Mouse (Mus musculus): ENCODE measurements at regions not wholly inside any gene's neighbourhood (a gene's known extent, or its start where the extent isn't known, plus 50 kb on each side); places are given as distances from the start of the nearest gene placed in this dataset.

- DNase-seq (ENCODE audit: low read depth in 2 of 2, low spot score in 2 of 2), result no peak
These were observed 374.2 kb upstream of the Fam49b start for GRCm38 (mm10) chr15:64434502-64434901.

- no peak for DNase-seq (ENCODE audit: low read depth in 2 of 2, low spot score in 2 of 2)
These were observed 374.6 kb upstream of the Fam49b start for GRCm38 (mm10) chr15:64434908-64435307.

GRCm38 (mm10) chr15:64445076-64445475 lies 372.4 kb upstream of the Gm21798 start:
- DNase-seq (ENCODE audit: low read depth in 2 of 2, low spot score in 2 of 2), result no peak

- no peak for DNase-seq (ENCODE audit: low read depth in 2 of 2, low spot score in 2 of 2)
These were observed 371.0 kb upstream of the Gm21798 start for GRCm38 (mm10) chr15:64446411-64447072.

GRCm38 (mm10) chr15:64447239-64447952 lies 370.1 kb upstream of the Gm21798 start:
- DNase-seq (ENCODE audit: low read depth in 2 of 2, low spot score in 2 of 2), result no peak

GRCm38 (mm10) chr15:64448581-64449140 lies 368.8 kb upstream of the Gm21798 start:
- no peak for DNase-seq (ENCODE audit: low read depth in 2 of 2, low spot score in 2 of 2)

GRCm38 (mm10) chr15:64470743-64471142 lies 346.8 kb upstream of the Gm21798 start:
- no peak for DNase-seq (ENCODE audit: low read depth in 2 of 2, low spot score in 2 of 2)

GRCm38 (mm10) chr15:64471597-64471996 lies 345.9 kb upstream of the Gm21798 start:
- no peak for DNase-seq (ENCODE audit: low read depth in 2 of 2, low spot score in 2 of 2)

GRCm38 (mm10) chr15:64474236-64474635 lies 343.3 kb upstream of the Gm21798 start:
- no peak for DNase-seq (ENCODE audit: low read depth in 2 of 2, low spot score in 2 of 2)

GRCm38 (mm10) chr15:64477131-64477530 lies 340.4 kb upstream of the Gm21798 start:
- no peak for DNase-seq (ENCODE audit: low read depth in 2 of 2, low spot score in 2 of 2)

- DNase-seq (ENCODE audit: low read depth in 2 of 2, low spot score in 2 of 2), result no peak
These were observed 336.9 kb upstream of the Gm21798 start for GRCm38 (mm10) chr15:64480625-64481024.

- no peak for DNase-seq (ENCODE audit: low read depth in 2 of 2, low spot score in 2 of 2)
These were observed 336.3 kb upstream of the Gm21798 start for GRCm38 (mm10) chr15:64481226-64481625.

GRCm38 (mm10) chr15:64482960-64483359 lies 334.5 kb upstream of the Gm21798 start:
- DNase-seq (ENCODE audit: low read depth in 2 of 2, low spot score in 2 of 2), result no peak

- no peak for DNase-seq (ENCODE audit: low read depth in 2 of 2, low spot score in 2 of 2)
These were observed 329.7 kb upstream of the Gm21798 start for GRCm38 (mm10) chr15:64487801-64488200.

GRCm38 (mm10) chr15:64500783-64501182 lies 316.7 kb upstream of the Gm21798 start:
- no peak for DNase-seq (ENCODE audit: low read depth in 2 of 2, low spot score in 2 of 2)

- no peak for DNase-seq (ENCODE audit: low read depth in 2 of 2, low spot score in 2 of 2)
These were observed 316.0 kb upstream of the Gm21798 start for GRCm38 (mm10) chr15:64501479-64501878.

GRCm38 (mm10) chr15:64504751-64505150 lies 312.7 kb upstream of the Gm21798 start:
- DNase-seq (ENCODE audit: low read depth in 2 of 2, low spot score in 2 of 2), result no peak

- DNase-seq (ENCODE audit: low read depth in 2 of 2, low spot score in 2 of 2), result no peak
These were observed 306.8 kb upstream of the Gm21798 start for GRCm38 (mm10) chr15:64510649-64511048.

GRCm38 (mm10) chr15:64511176-64511575 lies 306.3 kb upstream of the Gm21798 start:
- no peak for DNase-seq (ENCODE audit: low read depth in 2 of 2, low spot score in 2 of 2)

GRCm38 (mm10) chr15:64512615-64513014 lies 304.9 kb upstream of the Gm21798 start:
- no peak for DNase-seq (ENCODE audit: low read depth in 2 of 2, low spot score in 2 of 2)

GRCm38 (mm10) chr15:64513501-64514097 lies 303.9 kb upstream of the Gm21798 start:
- DNase-seq (ENCODE audit: low read depth in 2 of 2, low spot score in 2 of 2), result no peak

GRCm38 (mm10) chr15:64515179-64515578 lies 302.3 kb upstream of the Gm21798 start:
- DNase-seq (ENCODE audit: low read depth in 2 of 2, low spot score in 2 of 2), result no peak

Data from CD8-positive naive resting alpha-beta T cell, adult 2 months (primary cell).